Mouse (Mus musculus) CH12.LX (cell line): ENCODE measurements around the gene Arvcf.

Experiments
- BHLHE40 ChIP-seq: IDR thresholded peaks from 2 replicates; pipeline ENCODE4 v1.6.1; 2011; ENCODE audit warnings: mild to moderate bottlenecking, low read depth, low read length, improper control_type of control experiment
- CHD2 ChIP-seq: IDR thresholded peaks from 2 replicates; pipeline ENCODE4 v1.6.1; 2011; ENCODE audit warnings: low read length, improper control_type of control experiment
- CTCF ChIP-seq, 2 experiments: IDR thresholded peaks in 1 of 2; conservative IDR thresholded peaks in 1 of 2; 2 replicates each; pipeline ENCODE4 v1.5.1; 2011 to 2012; ENCODE audit warnings: low read depth in 2 of 2, low read length in 2 of 2, improper control_type of control experiment in 1 of 2, inconsistent platforms in 1 of 2, mild to moderate bottlenecking in 1 of 2, moderate library complexity in 1 of 2
- MAX ChIP-seq: IDR thresholded peaks from 2 replicates; pipeline ENCODE4 v1.6.1; 2011; ENCODE audit warnings: low read length, improper control_type of control experiment
- PAX5 ChIP-seq: IDR thresholded peaks from 2 replicates; pipeline ENCODE4 v1.6.1; 2012; ENCODE audit warnings: low read length, inconsistent platforms, mixed read lengths
- POLR2A ChIP-seq: IDR thresholded peaks from 2 replicates; pipeline ENCODE4 v1.6.1; 2011; ENCODE audit warnings: low read depth, mild to moderate bottlenecking, improper control_type of control experiment, low read length
- TBP ChIP-seq: conservative IDR thresholded peaks from 2 replicates; pipeline ENCODE4 v1.6.1; 2011; ENCODE audit warnings: low read depth, low read length, improper control_type of control experiment
- USF1 ChIP-seq: IDR thresholded peaks from 2 replicates; pipeline ENCODE4 v1.6.1; 2014; ENCODE audit warnings: low read depth, mild to moderate bottlenecking, inconsistent platforms, low read length, improper control_type of control experiment
- ZC3H11A ChIP-seq: IDR thresholded peaks from 2 replicates; pipeline ENCODE4 v1.6.1; 2012; ENCODE audit warnings: low read depth, mild to moderate bottlenecking, inconsistent platforms, low read length, improper control_type of control experiment
- ZKSCAN1 ChIP-seq: IDR thresholded peaks from 2 replicates; pipeline ENCODE4 v1.6.1; 2012; ENCODE audit warnings: low read depth, inconsistent platforms, low read length, improper control_type of control experiment, borderline replicate concordance
- ZNF384 ChIP-seq: IDR thresholded peaks from 2 replicates; pipeline ENCODE4 v1.6.1; 2012; ENCODE audit warnings: low read depth, low read length, improper control_type of control experiment, inconsistent platforms

DNA sequence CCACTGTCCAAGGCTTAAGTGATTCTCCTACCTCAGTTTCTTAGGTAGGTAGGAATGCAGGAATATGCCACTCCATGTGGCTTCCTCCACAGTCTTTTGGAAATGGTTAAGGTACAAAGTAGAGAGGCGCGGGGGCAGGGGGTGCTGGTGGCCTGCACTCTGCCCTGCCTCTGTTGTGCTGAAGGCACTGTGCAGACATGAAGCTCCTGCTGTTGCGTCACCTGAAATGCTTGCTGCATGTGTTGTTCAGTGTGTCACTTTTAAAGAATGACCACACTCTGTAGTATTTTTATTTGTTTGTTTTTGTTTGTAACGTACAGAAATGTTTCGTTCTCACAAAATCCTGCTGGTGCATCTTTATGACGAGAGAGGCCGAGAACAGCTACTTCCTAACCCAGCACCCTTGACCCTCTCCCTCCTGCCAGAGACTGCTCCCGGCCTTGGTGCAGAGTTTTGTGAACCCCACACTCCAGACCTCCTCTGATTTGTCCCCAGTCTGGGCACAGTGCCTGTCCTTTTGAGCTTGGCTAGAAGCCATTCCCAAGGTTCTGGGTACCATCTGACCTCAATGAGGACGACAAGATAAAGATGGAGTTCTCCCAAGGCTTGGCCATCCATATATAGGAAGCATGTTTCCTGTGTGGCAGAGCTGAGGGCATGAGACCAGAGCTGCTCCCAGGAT lies 35.2 kb downstream of the Arvcf start:
- TF ChIP-seq CTCF (conservative IDR thresholded peaks at IDR 0.05 in 1 of 2, IDR thresholded peaks at IDR 0.05 in 1 of 2; ENCODE audit: low read depth in 2 of 2, low read length in 2 of 2) (no peak), ZNF384 (no peak), TBP (no peak), BHLHE40 (no peak), POLR2A (no peak), ZKSCAN1 (no peak), MAX (no peak), ZC3H11A (no peak), CHD2 (no peak), USF1 (no peak), PAX5 (no peak)
